Mouse (Mus musculus): ENCODE measurements around the gene Sorcs2. TPM values are rescaled to one million over a fixed set of nuclear protein-coding genes. Genes with fewer than 3 reads are reported as not detected.

Gene Sorcs2
- total and polyA plus RNA-seq, 3 experiments: 10.0 to 18.4 (median 16.4) TPM

DNA sequence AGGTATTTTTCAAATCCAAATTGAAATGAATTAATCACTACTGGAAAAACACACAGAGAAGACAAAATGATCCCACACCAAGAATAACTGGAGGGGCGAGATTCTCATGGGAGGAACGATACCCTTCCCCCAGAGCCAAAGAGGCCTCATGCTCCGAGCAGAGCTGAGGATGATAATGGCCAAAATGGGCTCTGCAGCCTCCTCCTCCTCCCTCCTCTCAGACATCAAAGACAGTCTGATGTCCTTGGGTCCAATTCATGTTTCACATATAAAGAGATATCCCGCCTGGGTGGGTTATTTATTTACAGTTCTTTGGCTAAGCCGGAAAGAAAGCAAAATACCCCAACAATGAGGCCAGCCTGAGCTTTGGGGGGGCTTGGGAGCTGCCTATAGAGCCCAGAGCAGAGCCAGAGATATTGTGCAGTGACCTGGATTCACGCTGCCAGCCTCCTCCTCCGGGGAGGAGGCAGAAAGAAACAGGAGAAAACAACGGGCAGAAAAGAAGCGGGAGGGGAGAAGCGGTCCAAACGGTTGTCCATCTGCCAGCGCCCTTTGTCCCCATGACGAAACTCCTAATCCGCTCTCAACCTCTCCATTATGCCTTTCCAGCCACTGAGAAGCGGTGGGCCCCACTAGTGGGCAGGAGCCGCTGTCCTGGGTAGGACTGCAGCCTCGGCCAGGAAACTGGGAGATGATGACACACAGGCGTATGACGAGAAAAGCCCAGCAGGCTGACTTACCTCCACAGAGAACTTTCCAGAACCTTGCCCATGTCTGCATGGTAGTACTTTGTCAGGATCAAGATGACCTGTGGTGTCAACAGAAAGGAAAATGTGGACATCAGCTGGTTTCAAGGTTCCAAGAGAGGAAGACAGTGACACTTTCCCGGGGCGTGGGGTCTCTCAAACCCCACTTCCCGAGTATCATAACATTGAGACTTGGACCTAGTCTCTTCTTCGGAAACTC, 169.3 kb downstream of the Sorcs2 start:
- peak; percentile 35 for DNase-seq

DNA sequence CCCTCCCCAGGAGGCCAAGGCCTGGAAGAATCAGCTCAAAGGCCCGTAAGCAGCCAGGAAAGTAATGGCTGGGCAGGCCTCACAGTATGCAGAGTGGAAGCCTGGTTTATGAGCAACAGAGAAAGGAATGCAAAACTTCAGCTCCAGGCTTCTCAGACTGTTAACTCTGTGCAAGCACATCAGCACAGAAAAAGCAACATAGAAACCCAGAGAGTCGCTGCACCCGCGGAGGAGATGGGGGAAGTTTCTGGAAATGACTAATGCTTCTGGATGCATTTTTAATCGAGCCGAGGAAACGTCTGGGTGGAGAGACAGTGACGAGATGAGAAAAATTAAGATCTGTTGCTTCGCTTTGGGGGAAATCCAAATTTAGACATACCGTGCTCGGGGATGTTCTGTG, 171.6 kb downstream of the Sorcs2 start:
- no peak for DNase-seq

GRCm38 (mm10) chr5:36225855-36226254, 172.1 kb downstream of the Sorcs2 start:
- DNase-seq: no peak

DNA sequence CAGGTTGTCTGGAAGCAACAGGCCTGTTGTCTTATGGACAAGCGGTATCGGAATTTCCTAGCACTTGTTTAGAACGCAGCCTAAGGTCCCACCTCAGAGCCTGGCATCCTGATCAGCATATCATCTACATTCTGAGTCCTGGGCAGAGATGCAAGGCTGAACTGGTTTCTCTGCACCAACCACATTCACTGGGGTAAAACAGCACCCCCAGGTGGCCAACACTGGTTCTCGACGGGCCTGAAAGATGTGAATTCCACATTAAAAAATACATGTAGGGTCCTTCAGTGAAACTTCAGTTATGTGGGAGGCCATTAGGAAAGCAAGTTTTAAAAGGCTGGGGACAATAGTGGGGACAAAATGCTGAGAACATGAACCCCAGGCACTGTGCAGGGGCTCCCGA, 174.2 kb downstream of the Sorcs2 start:
- peak; percentile 64 for DNase-seq

- DNase-seq: no peak
Measured at GRCm38 (mm10) chr5:36220626-36221025, 177.3 kb downstream of the Sorcs2 start.

DNA sequence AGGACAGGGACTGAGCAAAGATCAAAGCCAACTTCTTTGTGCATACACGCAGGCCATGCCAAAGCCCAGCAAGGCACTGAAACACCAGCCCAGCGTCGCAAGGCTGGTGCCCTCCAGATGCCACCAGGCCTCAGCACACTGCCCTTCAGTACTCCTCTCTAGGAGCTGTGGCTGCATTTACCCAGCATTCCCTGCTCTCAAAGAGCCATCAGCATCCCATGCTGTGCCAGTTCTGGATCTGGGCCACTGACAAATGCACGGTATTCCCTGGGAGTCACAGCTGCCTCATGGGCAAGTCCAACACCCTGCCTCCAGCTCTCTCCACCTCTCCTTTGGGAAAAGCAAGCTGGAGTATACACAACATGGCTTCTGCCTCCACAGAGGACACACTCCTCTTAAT, 177.8 kb downstream of the Sorcs2 start:
- DNase-seq: no peak

GRCm38 (mm10) chr5:36213310-36213709, 184.6 kb downstream of the Sorcs2 start:
- no peak for DNase-seq

- no peak for DNase-seq
Measured at GRCm38 (mm10) chr5:36208803-36209202, 189.1 kb downstream of the Sorcs2 start.

- no peak for DNase-seq
Measured at GRCm38 (mm10) chr5:36205397-36205796, 192.5 kb downstream of the Sorcs2 start.

- DNase-seq: no peak
Measured at GRCm38 (mm10) chr5:36203916-36204315, 194.0 kb downstream of the Sorcs2 start, which contains the start of gene Psapl1. Gene Psapl1 (plus strand): TSS chr5:36204021.

DNA sequence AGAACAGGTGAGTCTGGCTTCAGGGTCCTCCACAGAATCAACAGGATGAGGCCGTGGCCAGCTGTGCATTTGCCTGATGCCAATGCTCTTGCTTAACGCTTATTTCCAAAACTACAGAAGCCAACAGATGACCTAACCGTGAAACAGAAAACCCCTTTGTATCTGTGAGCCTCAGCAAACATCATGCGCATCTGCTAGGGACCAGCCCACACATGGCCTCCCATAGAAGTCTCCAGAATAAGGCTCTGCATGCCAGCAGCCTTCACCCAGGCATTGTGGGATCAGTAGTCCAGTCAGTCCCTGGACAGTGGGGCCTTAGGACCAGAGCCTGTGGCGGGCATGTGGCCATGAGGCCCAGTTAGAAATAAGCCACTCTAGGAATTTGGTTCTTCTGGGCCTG, 194.5 kb downstream of the Sorcs2 start:
- DNase-seq: no peak

GRCm38 (mm10) chr5:36202781-36203180, 195.2 kb downstream of the Sorcs2 start:
- DNase-seq: no peak

DNA sequence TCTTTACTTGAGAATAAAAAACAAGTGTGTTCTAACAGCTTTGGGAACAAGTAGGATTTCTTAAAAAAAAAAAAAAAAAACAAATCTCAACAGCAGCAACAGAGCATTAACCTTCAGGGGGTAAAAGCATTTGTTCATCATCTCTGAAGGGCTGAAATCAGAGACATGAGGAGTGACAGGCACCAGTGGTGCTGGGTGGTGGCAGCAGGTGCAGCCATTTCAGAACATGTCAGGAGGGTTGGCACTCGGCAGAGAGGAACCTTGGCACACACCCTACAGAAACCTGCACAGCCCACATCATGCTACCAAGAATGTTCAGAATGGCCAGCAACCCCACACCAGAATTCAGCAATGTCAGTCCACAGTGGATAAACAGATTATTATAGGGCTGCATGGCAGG, 198.4 kb downstream of the Sorcs2 start:
- no peak for DNase-seq

GRCm38 (mm10) chr5:36195436-36195835, 202.5 kb downstream of the Sorcs2 start:
- DNase-seq: no peak

- DNase-seq: no peak
Measured at GRCm38 (mm10) chr5:36194631-36195030, 203.3 kb downstream of the Sorcs2 start.

GRCm38 (mm10) chr5:36192677-36193076, 205.3 kb downstream of the Sorcs2 start:
- no peak for DNase-seq

DNA sequence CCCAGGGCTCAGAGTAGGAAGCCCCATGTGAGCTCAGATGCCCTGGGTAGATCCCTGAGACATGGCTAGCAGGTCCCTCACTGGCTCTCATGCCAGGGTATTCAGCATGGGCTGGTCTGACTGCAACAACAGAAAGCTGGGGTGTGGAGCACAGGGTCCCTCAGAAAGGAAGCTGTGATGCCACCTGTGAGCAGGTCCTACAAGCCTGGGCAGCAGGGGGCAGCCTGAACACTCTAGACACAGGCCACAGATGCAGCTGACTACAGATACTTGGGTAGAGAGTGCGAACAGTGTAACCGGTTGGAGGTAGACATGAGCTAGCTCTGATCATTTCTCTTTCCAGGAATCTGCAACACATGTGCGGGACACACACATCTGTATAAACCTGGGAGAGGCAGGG, 206.1 kb downstream of the Sorcs2 start:
- peak; percentile 16 for DNase-seq

- peak; percentile 79 for DNase-seq
Measured at GRCm38 (mm10) chr5:36191285-36191684, 206.7 kb downstream of the Sorcs2 start.

GRCm38 (mm10) chr5:36188310-36188709, 209.6 kb downstream of the Sorcs2 start:
- peak; percentile 94 for DNase-seq

GRCm38 (mm10) chr5:36186294-36187053, 211.5 kb downstream of the Sorcs2 start:
- DNase-seq: no peak

GRCm38 (mm10) chr5:36182326-36182725, 215.6 kb downstream of the Sorcs2 start:
- no peak for DNase-seq

DNA sequence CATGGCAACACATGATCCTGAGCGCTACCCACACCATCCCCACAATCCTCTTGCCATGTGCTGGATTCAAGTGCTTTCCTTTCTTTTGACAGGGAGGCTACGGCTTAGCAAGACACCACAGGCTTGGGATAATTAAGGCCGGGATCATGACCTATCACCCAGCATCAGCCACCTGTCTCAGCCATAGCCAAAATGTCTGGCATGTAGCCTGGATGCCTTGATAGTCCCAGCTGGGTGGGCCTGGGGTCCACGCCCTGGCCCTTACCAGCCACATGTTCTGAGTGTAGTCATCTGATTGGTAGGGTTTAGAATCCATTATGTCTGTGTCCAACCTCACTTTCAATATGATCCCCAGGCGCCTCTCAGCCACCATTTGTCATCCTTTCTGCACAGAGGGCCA, 218.2 kb downstream of the Sorcs2 start:
- DNase-seq: no peak

DNA sequence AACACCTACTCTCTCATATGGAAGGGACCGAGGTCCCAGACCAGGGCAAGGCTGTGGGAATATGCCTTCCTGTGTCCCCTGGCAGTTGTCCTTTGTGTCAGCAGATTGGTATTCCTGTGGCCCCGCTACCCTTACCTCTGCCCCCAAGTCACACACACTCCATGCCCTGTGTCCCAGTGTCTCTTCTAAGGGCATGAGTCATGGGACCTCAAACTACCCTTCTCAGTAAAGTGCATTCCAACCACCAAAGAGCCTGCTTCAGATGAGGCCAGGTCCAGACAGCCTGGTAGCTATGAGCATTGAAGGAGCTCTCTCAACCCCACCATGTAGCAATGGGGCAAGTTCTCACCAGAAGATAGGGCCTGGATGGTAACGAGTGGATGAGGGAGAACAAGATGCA, 219.2 kb downstream of the Sorcs2 start:
- no peak for DNase-seq

Data from adrenal gland, adult 2 months (tissue).